Mouse (Mus musculus) lung, adult 2 months (tissue): ENCODE measurements around the gene Gm37240.

Experiments
- CTCF ChIP-seq: fragments of 200-500 bp; IDR thresholded peaks from 2 replicates; pipeline ENCODE4 v1.5.1; 2011; ENCODE audit warnings: mild to moderate bottlenecking, low read length, control low read depth; ENCODE audit not compliant: insufficient read depth
- POLR2A ChIP-seq: fragments of 200-500 bp; IDR thresholded peaks from 2 replicates; pipeline ENCODE4 v1.6.1; 2011; ENCODE audit warnings: low read depth, mild to moderate bottlenecking, control low read depth, low read length, borderline replicate concordance; ENCODE audit errors: extremely low read depth

- TF ChIP-seq CTCF (no peak), POLR2A (no peak)
These were observed 1205.6 kb downstream of the Gm37240 start for GRCm38 (mm10) chr3:84681699-84682098.
